Mouse (Mus musculus) cerebral cortex, adult 2 months (tissue): ENCODE data around the gene Chrdl1.

Experiments
- WGBS: fragments of 180-500 bp; shearing (Covaris S2); methylation state at CpG from one replicate; pipeline ENCODE4 v1.1.7; 2018; 5-methylcytosine and 5-hydroxymethylcytosine counted together

The Chrdl1 gene

DNA sequence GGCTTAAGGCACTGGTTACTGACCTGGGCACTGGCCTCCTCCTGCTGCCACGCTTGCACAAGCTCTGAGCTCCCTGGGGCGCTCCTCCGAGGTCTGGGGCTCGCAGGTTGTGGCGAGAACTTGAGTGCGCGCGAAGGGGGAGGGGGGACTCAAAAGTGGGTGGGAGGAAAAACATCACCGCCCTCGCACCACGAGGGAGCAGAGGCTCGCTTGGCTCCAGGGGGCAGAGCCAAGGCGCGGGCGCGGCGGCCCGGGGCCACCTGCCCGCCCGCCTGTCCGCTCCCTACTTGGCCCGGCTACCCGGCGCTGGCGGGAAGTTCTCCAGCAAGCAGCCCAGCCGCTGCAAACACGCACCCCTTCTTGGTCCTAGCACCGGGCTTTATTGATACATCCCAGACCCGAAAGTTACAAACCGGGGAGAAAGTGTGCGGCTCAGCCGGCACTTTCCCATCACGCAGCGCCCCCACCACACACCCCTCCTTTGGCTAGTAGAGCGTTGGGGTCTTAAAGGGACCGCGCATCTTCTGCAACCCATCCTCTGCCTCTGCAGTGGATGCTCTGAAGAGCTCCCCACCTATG is at the start of gene Chrdl1:
Chrdl1 (minus strand) TSS at position 472 of the 579 bp plus-strand sequence.
- WGBS = 2% methylated on average over 35 of the region's 37 CpGs

DNA sequence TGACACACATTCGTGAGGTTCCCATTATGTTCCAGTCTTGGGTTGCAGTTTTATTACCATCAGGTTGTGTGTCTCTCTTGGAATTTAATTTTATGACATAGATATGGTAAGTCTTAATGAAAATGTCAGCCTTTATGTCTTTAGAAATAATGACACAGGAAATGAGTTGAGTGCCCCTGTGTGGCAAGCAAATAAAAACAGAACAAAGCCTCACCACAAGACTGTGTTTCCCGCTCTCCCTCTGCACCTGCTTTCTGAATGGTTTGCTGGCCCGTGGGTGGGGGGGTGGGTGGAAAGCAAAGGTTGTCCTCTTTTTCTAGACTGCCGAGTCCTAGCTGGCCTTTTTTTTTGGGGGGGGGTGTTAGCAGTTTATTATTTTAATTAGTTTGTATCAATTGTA is 48.6 kb upstream of the Chrdl1 start:
- 54% methylated on average over 4 of the region's 4 CpGs for WGBS

DNA sequence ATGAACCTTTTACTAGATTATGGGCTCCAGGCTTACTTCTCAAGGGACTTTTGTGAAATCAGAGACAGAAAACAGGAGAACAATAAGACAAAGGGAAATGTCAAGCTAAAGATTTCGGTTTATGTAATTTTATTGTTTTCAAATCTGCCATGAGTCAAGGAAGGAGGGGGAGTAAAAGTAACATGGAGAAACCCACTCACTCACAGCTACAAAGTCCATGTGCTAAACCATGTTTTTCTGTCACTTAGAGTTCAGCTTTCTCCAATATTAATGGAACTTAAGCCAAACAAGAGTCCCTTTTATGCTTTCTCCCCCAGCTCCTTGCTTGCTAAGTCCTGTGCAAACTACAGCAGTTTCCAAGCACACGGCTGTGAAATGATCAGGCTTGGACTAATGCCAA is 10.5 kb upstream of the Chrdl1 start:
- 46% methylated on average over 2 of the region's 2 CpGs for whole genome bisulfite sequencing

DNA sequence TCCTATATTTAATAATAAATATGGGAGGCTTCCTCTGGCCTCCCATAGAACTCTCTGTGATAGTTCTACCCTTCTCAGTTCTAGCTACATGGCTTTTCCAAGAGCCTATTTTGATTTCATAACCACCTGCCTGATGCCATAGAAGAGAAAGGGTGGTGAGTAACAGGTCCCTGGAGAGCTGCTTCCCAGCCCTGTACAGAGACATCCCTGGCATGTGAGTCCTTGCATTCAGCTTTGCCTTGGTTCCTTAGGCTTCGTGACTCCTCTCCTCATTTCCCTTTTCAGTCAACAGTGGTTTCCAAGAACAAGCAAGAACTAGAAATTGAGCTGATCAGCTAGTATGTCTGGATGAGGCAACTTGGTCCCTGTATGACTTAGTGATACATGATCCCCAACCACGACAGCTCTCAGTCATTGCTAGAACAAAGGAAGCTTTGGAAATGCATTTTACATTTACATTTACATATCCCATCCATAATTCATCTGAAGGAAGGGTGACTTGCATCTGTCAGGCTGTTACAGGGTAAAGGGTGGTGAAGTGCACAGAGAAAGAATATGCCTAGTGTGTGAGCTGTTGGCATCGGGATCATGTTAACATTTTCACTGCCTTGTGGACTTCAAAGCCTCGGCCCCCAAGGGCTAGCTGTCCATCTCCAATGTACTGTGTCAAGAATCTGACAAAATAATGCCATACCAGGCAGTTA is 27.7 kb downstream of the Chrdl1 start:
- WGBS = 69% methylated on average over 4 of the region's 4 CpGs

- WGBS = 71% methylated on average over 5 of the region's 5 CpGs
These were observed 46.8 kb downstream of the Chrdl1 start for GRCm38 (mm10) chrX:143347227-143347626.

GRCm38 (mm10) chrX:143346739-143347138 is 47.3 kb downstream of the Chrdl1 start:
- WGBS = 60% methylated on average over 3 of the region's 3 CpGs

GRCm38 (mm10) chrX:143344509-143345495 is 49.3 kb downstream of the Chrdl1 start:
- WGBS = 60% methylated on average over 5 of the region's 5 CpGs

- WGBS = 64% methylated on average over 4 of the region's 4 CpGs
These were observed 55.9 kb downstream of the Chrdl1 start for GRCm38 (mm10) chrX:143338156-143338555.

- WGBS = 51% methylated on average over 3 of the region's 3 CpGs
These were observed 56.5 kb downstream of the Chrdl1 start for GRCm38 (mm10) chrX:143337561-143337960.

DNA sequence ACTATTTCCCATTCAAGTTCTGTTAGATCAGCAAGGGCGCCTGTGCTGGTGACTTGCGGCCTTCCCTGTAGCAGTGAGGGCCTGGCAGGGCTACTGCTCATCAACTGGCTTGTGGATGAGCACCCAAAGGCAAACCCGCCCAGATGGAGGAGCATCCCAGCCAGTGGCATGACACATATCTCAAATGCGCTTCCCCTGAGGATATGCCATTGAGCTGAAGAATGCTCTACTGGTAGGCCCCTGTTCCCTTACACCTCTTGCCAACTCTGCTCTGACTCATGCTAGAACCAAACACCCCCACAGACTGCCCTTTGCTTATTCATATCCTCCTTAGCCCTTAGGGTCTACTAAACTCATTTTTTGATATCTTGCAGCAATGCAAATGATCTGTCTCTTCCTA is 57.4 kb downstream of the Chrdl1 start:
- WGBS = 94% methylated on average over 4 of the region's 4 CpGs

DNA sequence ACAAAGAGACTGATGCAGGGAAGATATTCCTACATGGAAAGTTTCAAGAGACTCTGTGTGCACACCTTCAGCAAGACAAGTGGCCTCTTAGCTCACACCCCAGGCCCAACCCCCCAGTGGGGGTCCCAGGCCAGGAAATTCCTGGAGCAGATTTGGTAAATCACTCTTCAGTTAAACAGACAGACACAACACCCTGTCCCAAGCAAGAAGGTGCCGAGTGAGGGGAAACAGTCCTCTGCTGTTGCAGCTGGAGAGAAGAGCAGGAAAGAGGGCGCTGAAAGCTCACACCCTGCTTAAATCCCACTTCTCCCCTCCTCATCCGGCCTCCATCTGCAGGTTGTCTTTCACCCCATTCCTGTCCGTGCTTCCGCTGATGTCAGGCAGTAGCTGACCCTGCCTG is 58.2 kb downstream of the Chrdl1 start:
- WGBS = 82% methylated on average over 5 of the region's 5 CpGs

DNA sequence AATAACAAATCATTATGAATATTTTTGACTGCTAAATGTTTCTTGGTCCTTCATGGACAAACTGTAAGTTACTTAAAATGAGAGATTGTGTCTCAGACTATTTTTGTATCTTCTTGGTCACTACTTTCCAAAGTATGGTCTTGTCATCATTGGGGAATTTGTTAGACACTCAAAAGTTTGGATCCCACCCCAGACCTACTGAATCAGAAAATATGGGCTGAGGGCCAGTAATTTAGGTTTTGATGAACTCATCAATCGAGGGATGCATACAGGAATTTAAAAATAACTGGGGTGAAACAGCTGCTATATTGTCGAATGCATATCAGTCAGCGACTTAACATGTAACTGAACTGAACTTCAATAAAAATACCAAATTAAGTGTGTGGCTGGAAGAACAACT is 80.9 kb downstream of the Chrdl1 start:
- WGBS = 78% methylated on average over 3 of the region's 3 CpGs

GRCm38 (mm10) chrX:143294726-143295125 is 99.3 kb downstream of the Chrdl1 start:
- WGBS = 83% methylated on average over 2 of the region's 2 CpGs

DNA sequence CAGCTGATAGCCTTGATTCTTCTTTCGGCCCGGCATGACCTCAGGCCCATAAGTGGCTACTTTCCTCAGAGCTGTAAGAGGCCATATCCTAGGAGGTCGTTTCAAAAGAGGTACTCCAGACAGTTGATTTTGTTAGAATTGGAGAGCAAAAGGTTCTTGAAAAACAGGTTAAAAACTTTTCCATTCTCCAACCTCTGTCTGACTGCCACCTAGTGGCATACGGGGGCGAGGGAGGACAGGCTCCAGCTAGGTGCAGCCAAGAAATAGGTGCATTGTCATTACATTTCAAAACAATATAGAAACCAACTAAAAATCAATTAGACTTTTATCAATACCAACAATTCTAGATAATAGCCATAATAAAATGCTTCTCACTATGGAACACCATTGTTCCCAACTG is 118.9 kb downstream of the Chrdl1 start:
- 47% methylated on average over 5 of the region's 5 CpGs for WGBS
